Mouse (Mus musculus) MEL (cell line): Measurements from ENCODE around the gene Cyb5r4.

Source experiments
- CHD2 ChIP-seq: IDR thresholded peaks from 2 replicates; pipeline ENCODE4 v1.6.1; 2011; ENCODE audit warnings: low read length, improper control_type of control experiment
- CTCF ChIP-seq, 3 experiments: IDR thresholded peaks in 2 of 3; conservative IDR thresholded peaks in 1 of 3; 2 replicates each; pipeline ENCODE4 v1.5.1; 2011 to 2012; ENCODE audit warnings: low read length in 3 of 3, low read depth in 2 of 3, mild to moderate bottlenecking in 2 of 3, improper control_type of control experiment in 1 of 3, inconsistent platforms in 1 of 3, mixed read lengths in 1 of 3, moderate library complexity in 1 of 3; ENCODE audit not compliant: control insufficient read depth in 1 of 3, insufficient read depth in 1 of 3, poor library complexity in 1 of 3, severe bottlenecking in 1 of 3
- EP300 ChIP-seq, 2 experiments: IDR thresholded peaks; 2 replicates each; pipeline ENCODE4 v1.6.1; 2011; ENCODE audit warnings: improper control_type of control experiment in 2 of 2, low read length in 2 of 2, low read depth in 1 of 2, mild to moderate bottlenecking in 1 of 2
- ETS1 ChIP-seq: IDR thresholded peaks from 2 replicates; pipeline ENCODE4 v1.6.1; 2012; ENCODE audit warnings: low read depth, mild to moderate bottlenecking, inconsistent platforms, low read length, improper control_type of control experiment, moderate library complexity
- GATA1 ChIP-seq: IDR thresholded peaks from 2 replicates; pipeline ENCODE4 v1.6.1; 2011; ENCODE audit warnings: low read depth, low read length, improper control_type of control experiment
- POLR2A ChIP-seq, 2 experiments: IDR thresholded peaks; 2 replicates each; pipeline ENCODE4 v1.6.1; 2011 to 2012; ENCODE audit warnings: low read length in 2 of 2, mild to moderate bottlenecking in 2 of 2, control low read depth in 1 of 2, improper control_type of control experiment in 1 of 2, low read depth in 1 of 2, moderate library complexity in 1 of 2; ENCODE audit not compliant: control insufficient read depth in 1 of 2, insufficient read depth in 1 of 2, poor library complexity in 1 of 2
- POLR2AphosphoS2 ChIP-seq: IDR thresholded peaks from 2 replicates; pipeline ENCODE4 v1.6.1; 2011; ENCODE audit warnings: low read length, improper control_type of control experiment
- ZNF384 ChIP-seq: IDR thresholded peaks from 2 replicates; pipeline ENCODE4 v1.6.1; 2012; ENCODE audit warnings: low read depth, mild to moderate bottlenecking, inconsistent platforms, low read length, improper control_type of control experiment

GRCm38 (mm10) chr9:87115019-87115418 is 93.2 kb downstream of the Cyb5r4 start:
- no peak for TF ChIP-seq GATA1
- no peak for TF ChIP-seq CHD2
- TF ChIP-seq POLR2AphosphoS2: no peak
- no peak for TF ChIP-seq ETS1
- TF ChIP-seq CTCF (IDR thresholded peaks at IDR 0.05 in 2 of 3, conservative IDR thresholded peaks at IDR 0.05 in 1 of 3; ENCODE audit: control insufficient read depth in 1 of 3, insufficient read depth in 1 of 3, low read depth in 2 of 3, low read length in 3 of 3, poor library complexity in 1 of 3, severe bottlenecking in 1 of 3): no peak
- no peak for TF ChIP-seq POLR2A (IDR thresholded peaks at IDR 0.05; ENCODE audit: control insufficient read depth in 1 of 2, insufficient read depth in 1 of 2, low read depth in 1 of 2, low read length in 2 of 2, poor library complexity in 1 of 2)
- TF ChIP-seq ZNF384: no peak
- TF ChIP-seq EP300 (IDR thresholded peaks at IDR 0.05; ENCODE audit: low read depth in 1 of 2, low read length in 2 of 2): no peak
